Mouse (Mus musculus) layer of hippocampus, postnatal 14 days (tissue): ENCODE data around the gene Mpzl3. TPM values are rescaled to one million over a fixed set of nuclear protein-coding genes. Genes with fewer than 3 reads are reported as not detected.

ENCODE experiments used
- total RNA-seq, 2 experiments: library from RNA; stranded (reverse); gene quantifications; 2 replicates each; pipeline ENCODE4 v1.2.3; 2021

Mpzl3 gene
- total RNA-seq, 2 experiments from 2014 or later: 5.7 to 5.8 TPM

Other genes with a start within 250 kb of the Mpzl3 start
- 10 to 100 TPM; 47.5 to 50.0 TPM for gene Kmt2a, start 173.9 kb upstream of the Mpzl3 start, total RNA-seq
- 100 to 1,000 TPM; 394 to 409 TPM for gene Atp5l, start 134.4 kb upstream of the Mpzl3 start, total RNA-seq
- 10 to 100 TPM; 90.6 to 91.6 TPM for gene Ube4a, start 89.6 kb upstream of the Mpzl3 start, total RNA-seq
- not detected for gene Cd3g, start 74.8 kb upstream of the Mpzl3 start, total RNA-seq
- gene Cd3d, start 73.4 kb upstream of the Mpzl3 start, total RNA-seq: not detected
- not detected for gene Cd3e, start 45.6 kb upstream of the Mpzl3 start, total RNA-seq
- gene Mpzl2, start 15.4 kb upstream of the Mpzl3 start, total RNA-seq: under 1 TPM; 0.36 to 0.53 TPM
- under 1 TPM; 0.24 to 0.39 TPM for gene Jaml, start 24.0 kb downstream of the Mpzl3 start, total RNA-seq
- 100 to 1,000 TPM; 162 to 166 TPM for gene Scn2b, start 62.6 kb downstream of the Mpzl3 start, total RNA-seq
- gene Scn4b, start 83.2 kb downstream of the Mpzl3 start, total RNA-seq: 1 to 10 TPM; 6.0 to 8.2 TPM
- gene BC049352, start 126.8 kb downstream of the Mpzl3 start, total RNA-seq: under 1 TPM in 1 of 2 experiments, not detected in 1; 0.21 TPM
- gene Tmprss4, start 148.9 kb downstream of the Mpzl3 start, total RNA-seq: not detected
- gene Il10ra, start 214.0 kb downstream of the Mpzl3 start, total RNA-seq: 1 to 10 TPM; 2.7 to 3.1 TPM